Mouse (Mus musculus) liver, postnatal 0 days (tissue): ENCODE results near the gene Fbxw17.

Experiments
- CTCF ChIP-seq: sonication (generic); IDR thresholded peaks from 2 replicates; pipeline ENCODE4 v1.5.1; 2016; ENCODE audit warnings: antibody characterized with exemption, low read depth
- EP300 ChIP-seq: IDR thresholded peaks from 2 replicates; pipeline ENCODE4 v1.6.1; 2016; ENCODE audit warnings: antibody characterized with exemption, low read depth, mild to moderate bottlenecking

DNA sequence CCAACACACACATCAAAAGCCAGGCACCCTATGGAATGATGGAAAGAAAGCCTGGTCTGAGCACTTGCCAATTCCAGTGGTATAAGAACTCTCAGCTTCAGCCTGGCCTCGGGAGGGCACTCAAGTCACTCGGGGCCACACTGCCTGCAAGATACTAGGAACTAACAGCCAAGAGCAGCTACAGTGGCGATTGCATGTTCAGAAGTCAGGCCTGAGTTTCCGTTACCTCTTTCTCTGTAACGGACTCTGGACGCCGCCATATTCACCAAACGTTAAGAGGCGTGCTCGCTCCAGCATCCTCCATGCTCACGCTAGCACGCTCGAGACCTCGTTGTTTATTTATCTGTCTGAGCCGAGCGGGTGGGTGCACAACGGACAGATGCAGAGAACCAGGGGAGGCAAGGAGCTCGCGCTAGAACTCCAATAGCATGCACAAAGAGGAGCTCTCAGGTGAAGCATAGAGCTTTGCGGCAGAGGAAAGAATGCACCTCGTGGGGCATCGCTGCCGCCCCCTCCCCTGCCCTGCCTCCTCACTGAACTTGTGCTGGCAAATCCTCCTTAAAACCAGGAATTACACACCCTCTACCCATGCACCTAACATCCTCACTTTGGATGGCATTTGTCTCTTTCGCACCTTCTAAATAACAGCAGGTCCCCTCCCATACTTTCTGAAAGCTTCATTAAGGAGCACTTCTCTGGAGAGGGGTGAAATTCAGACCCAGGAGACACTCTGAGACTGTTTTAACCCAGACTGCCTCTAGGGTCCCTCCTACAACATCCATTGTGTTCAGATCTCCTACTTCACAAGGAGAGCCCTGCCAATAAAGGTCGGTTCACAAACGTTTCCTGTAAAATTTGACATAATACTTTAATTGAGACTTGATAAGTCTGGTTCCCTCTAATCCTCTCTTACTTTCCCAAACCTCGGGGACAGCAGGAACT lies 47.2 kb downstream of the Fbxw17 start:
- TF ChIP-seq EP300 (no peak), CTCF (no peak)
